Mouse (Mus musculus) cortical plate, adult 2 months (tissue): ENCODE measurements around the gene P3h2.

ENCODE experiments used
- CTCF ChIP-seq: fragments of 200-500 bp; IDR thresholded peaks from 2 replicates; pipeline ENCODE4 v1.5.1; 2011; ENCODE audit warnings: mild to moderate bottlenecking, control low read depth, low read length; ENCODE audit not compliant: insufficient read depth; ENCODE audit errors: extremely low read depth
- POLR2A ChIP-seq: fragments of 200-500 bp; IDR thresholded peaks from 2 replicates; pipeline ENCODE4 v1.6.1; 2011; ENCODE audit warnings: mild to moderate bottlenecking, low read length, control low read depth; ENCODE audit not compliant: insufficient read depth; ENCODE audit errors: extremely low read depth

GRCm38 (mm10) chr16:26047396-26047795, 58.2 kb downstream of the P3h2 start:
- TF ChIP-seq POLR2A: no peak
- TF ChIP-seq CTCF: no peak
